Mouse (Mus musculus) heart, adult 18-20 months (tissue): ENCODE measurements around the gene Tcf25. TPM values are rescaled to one million over a fixed set of nuclear protein-coding genes. Genes with fewer than 3 reads are reported as not detected.
"Not testable (repeated sequence)": the region's sequence is repeated elsewhere in the genome, so short reads cannot be mapped to it uniquely, and the experiment has no call there.

ENCODE experiments used
- DNase-seq, 2 experiments: peaks; one replicate each; pipeline ENCODE4 v3.0.0; 2021 to 2022; ENCODE audit warnings: mixed read lengths in 1 of 2
- total RNA-seq, 2 experiments: library from RNA; stranded (reverse); gene quantifications; 2 replicates each; pipeline ENCODE4 v1.2.3; 2021

The Tcf25 gene
- total RNA-seq, 2 experiments from 2014 or later: 129 to 152 TPM

GRCm38 (mm10) chr8:123410788-123411187, 37.2 kb downstream of the Tcf25 start:
- no peak for DNase-seq

GRCm38 (mm10) chr8:123411246-123411645, 37.7 kb downstream of the Tcf25 start, which contains the start of gene Tubb3:
Tubb3 (plus strand) TSS chr8:123411424.
- peak; percentile 44 for DNase-seq

- DNase-seq: no peak
Observed at GRCm38 (mm10) chr8:123411781-123412327, 38.3 kb downstream of the Tcf25 start.

- no peak for DNase-seq
Observed at GRCm38 (mm10) chr8:123412560-123413170, 39.1 kb downstream of the Tcf25 start.

GRCm38 (mm10) chr8:123414255-123414654, 40.7 kb downstream of the Tcf25 start:
- DNase-seq: no peak

- DNase-seq: not testable (repeated sequence)
Observed at GRCm38 (mm10) chr8:123414997-123415696, 41.6 kb downstream of the Tcf25 start.

- DNase-seq: no peak
Observed at GRCm38 (mm10) chr8:123415967-123416943, 42.7 kb downstream of the Tcf25 start.

- DNase-seq: no peak
Observed at GRCm38 (mm10) chr8:123416944-123417555, 43.5 kb downstream of the Tcf25 start.

GRCm38 (mm10) chr8:123419711-123420110, 46.2 kb downstream of the Tcf25 start:
- no peak for DNase-seq

- DNase-seq: no peak
Observed at GRCm38 (mm10) chr8:123420525-123421281, 47.1 kb downstream of the Tcf25 start.

GRCm38 (mm10) chr8:123421325-123421724, 47.8 kb downstream of the Tcf25 start:
- no peak for DNase-seq

- peak; percentile 66 to 85 for DNase-seq
Observed at GRCm38 (mm10) chr8:123422056-123422780, 48.7 kb downstream of the Tcf25 start.

GRCm38 (mm10) chr8:123422781-123423159, 49.2 kb downstream of the Tcf25 start:
- DNase-seq: no peak

- DNase-seq: no peak
Observed at GRCm38 (mm10) chr8:123423441-123423840, 49.9 kb downstream of the Tcf25 start, which contains the start of gene Def8. Def8 (plus strand) TSS chr8:123423527.

GRCm38 (mm10) chr8:123426511-123427509, 53.3 kb downstream of the Tcf25 start:
- no peak for DNase-seq

- DNase-seq: no peak
Observed at GRCm38 (mm10) chr8:123427639-123428275, 54.2 kb downstream of the Tcf25 start.

GRCm38 (mm10) chr8:123428343-123428893, 54.9 kb downstream of the Tcf25 start:
- no peak for DNase-seq
